Mouse (Mus musculus): ENCODE measurements around the gene Cnn3.

- TF ChIP-seq GATA1 (IDR thresholded peaks at IDR 0.05; ENCODE audit: borderline replicate concordance, low read length) (no peak), FLI1 (IDR thresholded peaks at IDR 0.05; ENCODE audit: low read length) (no peak)
Observed at GRCm38 (mm10) chr3:121397007-121397406, 29.3 kb upstream of the Cnn3 start.
